Mouse (Mus musculus): ENCODE data around the gene Sirt4. TPM values are rescaled to one million over a fixed set of nuclear protein-coding genes. Genes with fewer than 3 reads are reported as not detected.

The Sirt4 gene
- polyA plus RNA-seq, 1 experiment from 2014 or later = 6.0 TPM

- H3K27me3 ChIP-seq = no peaks in the 10 kb centered on the region
- no peaks in the 10 kb centered on the region for H3K9me3 ChIP-seq (replicated peaks)
- no peak overlapping the region; the same call in 1 of the 2 replicates for H3K9ac ChIP-seq
- 0 out of 2 replicates have a peak, but pooled peaks cover 3% of the 10 kb centered on the region for H3K36me3 ChIP-seq (replicated peaks)
- 57% methylated on average over 6 of the region's 6 CpGs for WGBS (ENCODE audit: insufficient replicate concordance)
- H3K4me2 ChIP-seq = peak overlapping the region; percentile 32
- peaks cover 78% of the 10 kb centered on the region for H3K4me1 ChIP-seq (replicated peaks)
- H3K27ac ChIP-seq (replicated peaks) = peak overlapping the region; percentile 51
- peak; percentile 41; the same call in 1 of the 2 replicates for ATAC-seq (ENCODE audit: insufficient read depth)
- no peak overlapping the region for H3K4me3 ChIP-seq (replicated peaks)
Observed at GRCm38 (mm10) chr5:115514346-115514745, 29.8 kb upstream of the Sirt4 start.

- H3K27ac ChIP-seq (replicated peaks) = peak overlapping the region; percentile 51
- H3K4me3 ChIP-seq (replicated peaks) = no peak overlapping the region
- no peak overlapping the region for H3K9ac ChIP-seq
- WGBS (ENCODE audit: insufficient replicate concordance) = 74% methylated on average over 16 of the region's 16 CpGs
- H3K4me1 ChIP-seq (replicated peaks) = peaks cover 80% of the 10 kb centered on the region
- 0 out of 2 replicates have a peak, but pooled peaks cover 3% of the 10 kb centered on the region for H3K36me3 ChIP-seq (replicated peaks)
- H3K27me3 ChIP-seq = no peaks in the 10 kb centered on the region
- no peaks in the 10 kb centered on the region for H3K9me3 ChIP-seq (replicated peaks)
- no peak overlapping the region for H3K4me2 ChIP-seq
- no peak for ATAC-seq (ENCODE audit: insufficient read depth)
Observed at GRCm38 (mm10) chr5:115513721-115514120, 29.2 kb upstream of the Sirt4 start.

GRCm38 (mm10) chr5:115513246-115513645 is 28.7 kb upstream of the Sirt4 start:
- Histone ChIP-seq H3K36me3 (replicated peaks) (0 out of 2 replicates have a peak, but pooled peaks cover 3% of the 10 kb centered on the region), H3K27ac (replicated peaks) (peak overlapping the region; percentile 51; the same call in 1 of the 2 replicates), H3K9me3 (replicated peaks) (no peaks in the 10 kb centered on the region), H3K4me3 (replicated peaks) (no peak overlapping the region), H3K27me3 (no peaks in the 10 kb centered on the region; the same call in 1 of the 2 replicates), H3K9ac (no peak overlapping the region), H3K4me2 (no peak overlapping the region), H3K4me1 (replicated peaks) (peaks cover 85% of the 10 kb centered on the region)
- no peak for ATAC-seq (ENCODE audit: insufficient read depth)
- WGBS (ENCODE audit: insufficient replicate concordance) = 83% methylated on average over 14 of the region's 14 CpGs

GRCm38 (mm10) chr5:115512375-115512774 is 27.9 kb upstream of the Sirt4 start:
- Histone ChIP-seq H3K9me3 (replicated peaks) (no peaks in the 10 kb centered on the region), H3K9ac (no peak overlapping the region), H3K27me3 (no peaks in the 10 kb centered on the region; the same call in 1 of the 2 replicates), H3K4me1 (replicated peaks) (peaks cover 90% of the 10 kb centered on the region), H3K27ac (replicated peaks) (no peak overlapping the region), H3K4me3 (replicated peaks) (no peak overlapping the region), H3K4me2 (no peak overlapping the region), H3K36me3 (replicated peaks) (0 out of 2 replicates have a peak, but pooled peaks cover 3% of the 10 kb centered on the region)
- 63% methylated on average over 7 of the region's 7 CpGs for WGBS (ENCODE audit: insufficient replicate concordance)
- no peak for ATAC-seq (ENCODE audit: insufficient read depth)

- peak overlapping the region; percentile 80; the same call in 1 of the 2 replicates for H3K4me3 ChIP-seq (replicated peaks)
- 41% methylated on average over 15 of the region's 15 CpGs for WGBS (ENCODE audit: insufficient replicate concordance)
- H3K9ac ChIP-seq = peak overlapping the region; percentile 10; the same call in 1 of the 2 replicates
- H3K27me3 ChIP-seq = peaks cover 8% of the 10 kb centered on the region
- no peak for ATAC-seq (ENCODE audit: insufficient read depth)
- H3K4me2 ChIP-seq = peak overlapping the region; percentile 99
- H3K4me1 ChIP-seq (replicated peaks) = peaks cover 83% of the 10 kb centered on the region
- no peaks in the 10 kb centered on the region for H3K9me3 ChIP-seq (replicated peaks)
- H3K27ac ChIP-seq (replicated peaks) = peak overlapping the region; percentile 39; the same call in 1 of the 2 replicates
- H3K36me3 ChIP-seq (replicated peaks) = no peaks in the 10 kb centered on the region
Observed at GRCm38 (mm10) chr5:115509790-115510689, 25.5 kb upstream of the Sirt4 start.

- Histone ChIP-seq H3K36me3 (replicated peaks) (no peaks in the 10 kb centered on the region), H3K4me1 (replicated peaks) (peaks cover 76% of the 10 kb centered on the region), H3K9ac (0 out of 2 replicates have a peak overlapping the region, but pooled peaks have one; percentile 35), H3K27ac (replicated peaks) (peak overlapping the region; percentile 39; the same call in 1 of the 2 replicates), H3K9me3 (replicated peaks) (no peaks in the 10 kb centered on the region), H3K4me3 (replicated peaks) (peak overlapping the region; percentile 80), H3K4me2 (peak overlapping the region; percentile 99), H3K27me3 (peaks cover 8% of the 10 kb centered on the region)
- no peak for ATAC-seq (ENCODE audit: insufficient read depth)
- WGBS (ENCODE audit: insufficient replicate concordance) = 17% methylated on average over 15 of the region's 15 CpGs
Observed at GRCm38 (mm10) chr5:115509321-115509761, 24.8 kb upstream of the Sirt4 start.

GRCm38 (mm10) chr5:115508859-115509147 is 24.3 kb upstream of the Sirt4 start:
- 44% methylated on average over 10 of the region's 10 CpGs for WGBS (ENCODE audit: insufficient replicate concordance)
- peak overlapping the region; percentile 99 for H3K4me2 ChIP-seq
- peak overlapping the region; percentile 80 for H3K4me3 ChIP-seq (replicated peaks)
- peak overlapping the region; percentile 38; the same call in 1 of the 2 replicates for H3K27ac ChIP-seq (replicated peaks)
- no peaks in the 10 kb centered on the region for H3K9me3 ChIP-seq (replicated peaks)
- ATAC-seq (ENCODE audit: insufficient read depth) = no peak
- H3K9ac ChIP-seq = peak overlapping the region; percentile 35; the same call in 1 of the 2 replicates
- H3K4me1 ChIP-seq (replicated peaks) = peaks cover 71% of the 10 kb centered on the region
- H3K27me3 ChIP-seq = peaks cover 8% of the 10 kb centered on the region
- H3K36me3 ChIP-seq (replicated peaks) = no peaks in the 10 kb centered on the region

- Histone ChIP-seq H3K27me3 (peaks cover 11% of the 10 kb centered on the region), H3K27ac (replicated peaks) (peak overlapping the region; percentile 38; the same call in 1 of the 2 replicates), H3K4me3 (replicated peaks) (peak overlapping the region; percentile 80), H3K9ac (peak overlapping the region; percentile 35; the same call in 1 of the 2 replicates), H3K4me2 (peak overlapping the region; percentile 99), H3K36me3 (replicated peaks) (no peaks in the 10 kb centered on the region), H3K4me1 (replicated peaks) (peaks cover 65% of the 10 kb centered on the region), H3K9me3 (replicated peaks) (no peaks in the 10 kb centered on the region)
- ATAC-seq (ENCODE audit: insufficient read depth) = no peak
- WGBS (ENCODE audit: insufficient replicate concordance) = 48% methylated on average over 18 of the region's 18 CpGs
Observed at GRCm38 (mm10) chr5:115507981-115508858, 23.7 kb upstream of the Sirt4 start.

- Histone ChIP-seq H3K27me3 (peaks cover 14% of the 10 kb centered on the region), H3K27ac (replicated peaks) (no peak overlapping the region; the same call in 1 of the 2 replicates), H3K4me1 (replicated peaks) (peaks cover 61% of the 10 kb centered on the region), H3K4me2 (peak overlapping the region; percentile 99), H3K4me3 (replicated peaks) (peak overlapping the region; percentile 80), H3K36me3 (replicated peaks) (no peaks in the 10 kb centered on the region), H3K9ac (peak overlapping the region; percentile 85), H3K9me3 (replicated peaks) (no peaks in the 10 kb centered on the region)
- 10% methylated on average over 12 of the region's 12 CpGs for WGBS (ENCODE audit: insufficient replicate concordance)
- no peak for ATAC-seq (ENCODE audit: insufficient read depth)
Observed at GRCm38 (mm10) chr5:115507267-115507980, 22.9 kb upstream of the Sirt4 start.

All from liver, embryonic 15.5 days (tissue).